Mouse (Mus musculus) erythroblast, embryonic 14.5 days (primary cell): ENCODE measurements around the gene Rnf4.

ENCODE experiments used
- GATA1 ChIP-seq: IDR thresholded peaks from 2 replicates; pipeline ENCODE4 v1.6.1; 2012; ENCODE audit warnings: low read length, inconsistent platforms, mixed read lengths
- TAL1 ChIP-seq: IDR thresholded peaks from 3 replicates; pipeline ENCODE4 v1.6.1; 2012; ENCODE audit warnings: low read length, inconsistent platforms, mixed read lengths

DNA sequence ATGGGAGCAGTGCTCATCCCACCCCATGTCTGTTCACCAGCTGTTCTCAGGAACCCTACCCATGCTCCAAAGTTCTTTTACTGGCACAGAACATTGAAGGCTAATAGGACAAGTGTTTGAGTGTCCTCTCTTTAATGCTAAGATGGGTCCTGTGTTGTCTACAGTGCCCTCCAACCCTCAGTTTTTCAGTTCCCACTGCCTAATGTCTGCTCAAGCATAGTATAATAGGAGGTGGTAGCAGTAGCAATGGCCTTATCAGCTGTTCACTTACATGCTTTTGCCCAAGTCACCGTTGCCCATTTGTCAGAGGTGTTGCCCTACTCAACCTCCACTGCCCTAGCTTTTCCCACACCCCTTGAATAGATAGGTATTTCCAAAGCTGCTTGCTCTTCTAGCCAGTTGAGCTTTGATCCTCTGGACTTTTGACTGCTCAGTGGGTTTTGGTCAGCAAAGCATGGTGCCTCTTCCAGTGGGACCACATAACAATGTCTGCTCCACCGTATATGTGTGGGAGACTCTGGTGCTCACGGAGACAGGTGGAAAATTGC lies 16.1 kb downstream of the Rnf4 start:
- TF ChIP-seq GATA1 (no peak), TAL1 (no peak)
